Comparison of ENCODE assay signal across 19 mouse cellular contexts in genomic region chr6:50784381-50784780, GRCm38 (mm10).
DNase-seq lines count a peak whose midpoint lies in the region; ATAC-seq and TF ChIP-seq lines count a peak whose summit lies in the region.
"Had no signal": no experiment of that assay in that cellular context is flagged by ENCODE, and none has a peak within 500 bp of the region (broad histone marks: within the 10 kb centered on the region; RNA-seq: fewer than 3 reads in every experiment).

No protein-coding gene starts in this region.

- H3K4me2 ChIP-seq in hindbrain, embryonic 12.5 days (replicated peaks): no peak overlapping the region
- H3K4me2 ChIP-seq in hindbrain, embryonic 15.5 days: no peak overlapping the region
- no peak overlapping the region for H3K4me2 ChIP-seq in midbrain, postnatal 0 days (ENCODE audit: low read depth, low read length, poor library complexity, severe bottlenecking)
- H3K4me2 ChIP-seq: embryonic facial prominence, embryonic 15.5 days; limb, embryonic 15.5 days had no signal

- peaks cover 14% of the 10 kb centered on the region for H3K4me1 ChIP-seq in hindbrain, embryonic 10.5 days (replicated peaks)
- H3K4me1 ChIP-seq in hindbrain, embryonic 12.5 days: peaks cover 7% of the 10 kb centered on the region
- peaks cover 17% of the 10 kb centered on the region for H3K4me1 ChIP-seq in hindbrain, embryonic 15.5 days (replicated peaks)
- H3K4me1 ChIP-seq in midbrain, postnatal 0 days (ENCODE audit: insufficient read depth, low read length): no peaks in the 10 kb centered on the region; the same call in 1 of the 2 replicates
- H3K4me1 ChIP-seq: embryonic facial prominence, embryonic 15.5 days had no signal

- no peaks in the 10 kb centered on the region for H3K27me3 ChIP-seq in hindbrain, embryonic 10.5 days (ENCODE audit: insufficient read depth, poor library complexity, severe bottlenecking)
- no peaks in the 10 kb centered on the region for H3K27me3 ChIP-seq in hindbrain, embryonic 12.5 days
- H3K27me3 ChIP-seq in hindbrain, embryonic 15.5 days: no peaks in the 10 kb centered on the region
- no peaks in the 10 kb centered on the region for H3K27me3 ChIP-seq in midbrain, postnatal 0 days (ENCODE audit: insufficient read depth, low read length)
- H3K27me3 ChIP-seq: embryonic facial prominence, embryonic 15.5 days had no signal

- no peak for DNase-seq in hindbrain, embryonic 10.5 days (ENCODE audit: low spot score)
- peak; percentile 37 to 39 for DNase-seq in right cerebral cortex, postnatal 10 days (ENCODE audit: low spot score in 2 of 2)
- no peak for DNase-seq in right cerebral cortex, adult 18-20 months
- DNase-seq in midbrain, postnatal 0 days (ENCODE audit: low spot score): no peak
- DNase-seq in layer of hippocampus, adult 11-12 months (ENCODE audit: low spot score): no peak
- DNase-seq: adrenal gland, adult 2 months; gastrocnemius, postnatal 10 days; heart, adult 18-20 months; heart, postnatal 36 days; lung, postnatal 36 days had no signal

- TF ChIP-seq CTCF in midbrain, postnatal 0 days (IDR thresholded peaks at IDR 0.05): no peak

- no peaks in the 10 kb centered on the region for H3K36me3 ChIP-seq in hindbrain, embryonic 10.5 days
- no peaks in the 10 kb centered on the region for H3K36me3 ChIP-seq in hindbrain, embryonic 12.5 days
- H3K36me3 ChIP-seq in hindbrain, embryonic 15.5 days: no peaks in the 10 kb centered on the region
- no peaks in the 10 kb centered on the region for H3K36me3 ChIP-seq in midbrain, postnatal 0 days (ENCODE audit: insufficient read depth, low read length)
- H3K36me3 ChIP-seq: embryonic facial prominence, embryonic 15.5 days; forebrain, embryonic 10.5 days; limb, embryonic 15.5 days had no signal

- H3K4me3 ChIP-seq in hindbrain, embryonic 10.5 days: no peak overlapping the region
- no peak overlapping the region for H3K4me3 ChIP-seq in hindbrain, embryonic 12.5 days
- H3K4me3 ChIP-seq in hindbrain, embryonic 15.5 days: no peak overlapping the region
- H3K4me3 ChIP-seq in midbrain, postnatal 0 days (ENCODE audit: low read depth, low read length): no peak overlapping the region
- H3K4me3 ChIP-seq: embryonic facial prominence, embryonic 15.5 days; forebrain, embryonic 10.5 days; limb, embryonic 15.5 days; myocyte had no signal

- no peaks in the 10 kb centered on the region for H3K9me3 ChIP-seq in hindbrain, embryonic 10.5 days
- no peaks in the 10 kb centered on the region for H3K9me3 ChIP-seq in hindbrain, embryonic 12.5 days (replicated peaks)
- H3K9me3 ChIP-seq in hindbrain, embryonic 15.5 days: no peaks in the 10 kb centered on the region
- no peaks in the 10 kb centered on the region for H3K9me3 ChIP-seq in midbrain, postnatal 0 days (ENCODE audit: low read length)
- H3K9me3 ChIP-seq: embryonic facial prominence, embryonic 15.5 days; forebrain, embryonic 10.5 days; limb, embryonic 15.5 days had no signal

- no peak overlapping the region for H3K9ac ChIP-seq in hindbrain, embryonic 12.5 days
- H3K9ac ChIP-seq in hindbrain, embryonic 15.5 days: no peak overlapping the region
- H3K9ac ChIP-seq in midbrain, postnatal 0 days (replicated peaks; ENCODE audit: low read length, poor library complexity, severe bottlenecking): no peak overlapping the region
- H3K9ac ChIP-seq: embryonic facial prominence, embryonic 15.5 days; limb, embryonic 15.5 days had no signal

- H3K27ac ChIP-seq in hindbrain, embryonic 10.5 days: peak overlapping the region; percentile 35; the same call in 1 of the 2 replicates
- no peak overlapping the region for H3K27ac ChIP-seq in hindbrain, embryonic 12.5 days
- H3K27ac ChIP-seq in hindbrain, embryonic 15.5 days (replicated peaks): peak overlapping the region; percentile 77
- peak overlapping the region; percentile 34; the same call in 1 of the 2 replicates for H3K27ac ChIP-seq in midbrain, postnatal 0 days (ENCODE audit: low read depth, low read length)
- H3K27ac ChIP-seq: embryonic facial prominence, embryonic 15.5 days; forebrain, embryonic 10.5 days; limb, embryonic 15.5 days; stomach, postnatal 0 days had no signal

- 90% methylated on average over 6 of the region's 6 CpGs for WGBS in hindbrain, embryonic 10.5 days
- WGBS in hindbrain, embryonic 12.5 days: 87% methylated on average over 6 of the region's 6 CpGs
- 79% methylated on average over 6 of the region's 6 CpGs for WGBS in hindbrain, embryonic 15.5 days
- WGBS in midbrain, postnatal 0 days: 75% methylated on average over 6 of the region's 6 CpGs

- ATAC-seq in hindbrain, embryonic 12.5 days (ENCODE audit: low FRiP score): no peak
- peak; percentile 72; the same call in 1 of the 2 replicates for ATAC-seq in hindbrain, embryonic 15.5 days (ENCODE audit: low FRiP score, low read depth)
- no peak; the same call in 1 of the 2 replicates for ATAC-seq in midbrain, postnatal 0 days (ENCODE audit: low FRiP score)
- no peak for ATAC-seq in erythroid progenitor cell, adult 5-6 weeks (replicated peaks; ENCODE audit: low FRiP score, poor library complexity, severe bottlenecking)
- ATAC-seq: intestine, embryonic 16.5 days had no signal

Comparison
In these comparisons a context has a peak if more than half of its experiments do, and no peak if none do; other contexts are left out.
1. DNase-seq: peak in right cerebral cortex, postnatal 10 days (2 of 2); none in hindbrain, embryonic 10.5 days (single experiment), right cerebral cortex, adult 18-20 months (single experiment), midbrain, postnatal 0 days (single experiment) and layer of hippocampus, adult 11-12 months (single experiment).